Mouse (Mus musculus) spleen, postnatal 4 days (tissue): ENCODE results near the gene Slc10a4.
"Not testable (repeated sequence)": the region's sequence is repeated elsewhere in the genome, so short reads cannot be mapped to it uniquely, and the experiment has no call there.

ENCODE experiments used
- DNase-seq, 2 experiments: peaks; one replicate each; pipeline ENCODE4 v3.0.0; 2022; ENCODE audit warnings: low spot score in 2 of 2

The Slc10a4 gene

DNA sequence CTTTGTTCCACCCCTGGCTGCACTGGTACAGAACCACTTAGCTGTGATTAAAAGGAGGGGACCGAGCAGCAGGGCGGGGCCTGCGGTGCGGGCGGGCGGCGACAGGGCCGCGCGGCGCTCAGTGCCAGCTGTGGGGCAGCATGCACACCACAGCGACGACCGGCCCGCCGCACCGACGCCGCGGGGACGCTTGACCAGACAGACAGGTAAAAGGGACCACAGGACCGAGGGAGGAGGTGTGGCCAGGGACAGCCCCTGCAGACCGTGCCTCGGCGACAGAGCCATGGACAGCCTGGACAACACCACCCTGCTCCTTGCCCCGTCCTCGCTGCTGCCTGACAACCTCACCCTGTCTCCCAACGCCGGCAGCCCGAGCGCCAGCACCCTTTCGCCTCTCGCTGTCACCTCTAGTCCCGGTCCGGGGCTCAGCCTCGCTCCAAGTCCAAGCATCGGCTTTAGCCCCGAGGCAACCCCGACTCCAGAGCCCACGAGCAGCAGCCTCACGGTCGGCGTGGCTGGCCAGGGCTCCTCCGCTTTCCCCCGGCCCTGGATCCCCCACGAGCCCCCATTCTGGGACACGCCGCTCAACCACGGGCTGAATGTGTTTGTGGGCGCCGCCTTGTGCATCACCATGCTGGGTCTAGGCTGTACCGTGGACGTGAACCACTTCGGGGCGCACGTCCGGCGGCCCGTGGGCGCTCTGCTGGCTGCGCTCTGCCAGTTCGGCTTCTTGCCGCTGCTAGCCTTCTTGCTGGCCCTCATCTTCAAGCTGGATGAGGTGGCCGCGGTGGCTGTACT is at the start of gene Slc10a4:
Gene Slc10a4 (plus strand): TSS at position 100 of the 798 bp plus-strand sequence.
- DNase-seq: peak in 1 of 2 experiments; percentile 66

DNA sequence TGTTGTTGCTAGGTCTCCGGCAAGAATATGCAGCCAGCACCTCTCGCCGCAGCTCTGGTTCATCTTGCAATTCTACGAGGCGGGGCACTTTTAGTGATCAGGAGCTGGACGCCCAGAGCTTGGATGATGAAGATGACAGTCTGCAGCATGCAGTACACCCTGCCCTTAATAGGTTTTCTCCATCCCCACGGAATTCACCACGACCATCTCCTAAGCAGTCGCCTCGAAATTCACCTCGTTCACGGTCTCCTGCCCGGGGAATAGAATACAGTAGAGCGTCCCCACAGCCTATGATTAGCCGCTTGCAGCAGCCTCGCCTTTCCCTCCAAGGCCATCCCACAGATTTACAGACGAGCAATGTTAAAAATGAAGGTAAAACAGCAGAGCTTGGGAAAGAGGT is 49.4 kb upstream of the Slc10a4 start:
- no peak for DNase-seq

- DNase-seq: no peak
Measured at GRCm38 (mm10) chr5:72960096-72960495, 46.6 kb upstream of the Slc10a4 start.

DNA sequence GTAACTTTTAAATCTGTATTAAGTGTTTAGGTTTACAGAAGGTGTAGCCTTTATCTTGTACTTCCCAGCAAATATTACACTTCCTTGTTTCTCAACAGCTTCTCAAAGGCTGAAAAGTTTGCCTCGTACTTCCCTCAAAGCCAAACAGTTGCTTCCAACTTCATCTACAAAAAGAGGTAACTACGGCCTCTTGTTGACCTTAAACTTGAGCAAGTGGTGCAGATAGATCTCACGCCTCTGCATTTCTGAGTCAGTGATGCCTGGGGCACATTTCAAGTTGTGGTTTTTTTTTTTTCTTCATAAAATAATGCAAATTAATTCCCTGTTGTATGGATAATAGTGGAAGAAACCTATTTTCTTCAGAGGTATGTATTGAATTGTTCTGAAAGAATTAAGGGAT is 41.0 kb upstream of the Slc10a4 start:
- no peak for DNase-seq

- no peak for DNase-seq
Measured at GRCm38 (mm10) chr5:72972435-72972834, 34.2 kb upstream of the Slc10a4 start.

GRCm38 (mm10) chr5:72972934-72973333 is 33.7 kb upstream of the Slc10a4 start:
- no peak for DNase-seq

DNA sequence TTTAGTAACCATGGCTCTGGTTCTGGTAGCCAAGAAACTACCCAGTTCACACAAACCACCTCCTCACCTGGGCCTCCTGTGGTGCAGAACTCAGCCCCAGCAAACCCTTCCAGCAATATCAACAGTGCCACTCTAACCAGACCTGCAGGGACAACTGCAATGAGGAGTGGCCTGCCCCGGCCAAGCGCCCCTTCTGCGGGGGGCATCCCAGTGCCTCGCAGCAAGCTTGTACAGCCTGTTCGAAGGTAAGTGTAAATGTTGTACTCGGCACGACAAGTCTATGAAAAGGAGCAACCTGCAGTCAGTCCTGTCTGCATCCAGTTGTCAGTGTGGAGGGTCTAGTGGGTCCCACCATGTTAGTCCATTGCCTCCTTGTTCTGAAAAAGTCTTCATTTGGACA is 32.1 kb upstream of the Slc10a4 start, which contains the start of gene Gm10135:
Gene Gm10135 (minus strand): TSS at position 101 of the 400 bp plus-strand sequence.
- DNase-seq: no peak

GRCm38 (mm10) chr5:72975996-72976395 is 30.7 kb upstream of the Slc10a4 start:
- no peak for DNase-seq

DNA sequence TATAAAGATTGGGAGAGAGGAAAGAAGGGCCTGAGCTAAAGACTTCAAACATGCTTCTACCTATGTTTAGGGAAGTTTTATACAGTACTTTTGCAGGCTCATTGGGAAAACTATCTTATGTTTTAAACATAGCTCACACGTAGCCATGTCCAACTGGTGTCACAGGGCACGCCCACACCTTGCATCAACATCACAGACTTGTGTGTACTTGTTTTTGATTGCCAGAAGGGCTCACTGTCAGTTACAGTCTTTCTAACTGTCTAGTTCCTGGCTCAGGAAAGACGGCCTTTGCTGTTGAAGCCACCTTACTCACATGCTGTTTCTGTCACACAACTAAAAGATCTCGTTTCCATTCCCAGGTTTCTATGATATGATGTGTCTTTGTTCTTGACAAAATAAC is 30.1 kb upstream of the Slc10a4 start:
- no peak for DNase-seq

DNA sequence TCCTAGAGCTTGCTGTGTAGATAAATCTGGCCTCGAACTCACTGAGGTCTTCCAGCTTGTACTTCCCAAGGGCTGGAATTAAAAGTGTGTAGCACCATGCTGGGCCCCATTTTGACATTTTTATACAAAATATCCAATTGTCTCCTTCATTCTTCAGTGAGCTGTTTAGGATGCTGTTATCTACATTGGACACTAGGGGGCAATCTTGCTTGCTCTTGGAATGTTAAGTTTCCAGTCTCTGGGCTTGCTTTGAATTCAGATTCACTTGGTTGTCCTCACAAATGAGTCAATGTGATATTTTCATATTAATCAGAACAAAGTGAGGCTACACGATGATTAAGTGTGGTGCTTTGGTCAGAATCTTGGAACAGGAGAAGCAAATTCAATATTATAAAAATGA is 22.6 kb upstream of the Slc10a4 start:
- DNase-seq: no peak

- DNase-seq: no peak
Measured at GRCm38 (mm10) chr5:72987786-72988185, 18.9 kb upstream of the Slc10a4 start.

DNA sequence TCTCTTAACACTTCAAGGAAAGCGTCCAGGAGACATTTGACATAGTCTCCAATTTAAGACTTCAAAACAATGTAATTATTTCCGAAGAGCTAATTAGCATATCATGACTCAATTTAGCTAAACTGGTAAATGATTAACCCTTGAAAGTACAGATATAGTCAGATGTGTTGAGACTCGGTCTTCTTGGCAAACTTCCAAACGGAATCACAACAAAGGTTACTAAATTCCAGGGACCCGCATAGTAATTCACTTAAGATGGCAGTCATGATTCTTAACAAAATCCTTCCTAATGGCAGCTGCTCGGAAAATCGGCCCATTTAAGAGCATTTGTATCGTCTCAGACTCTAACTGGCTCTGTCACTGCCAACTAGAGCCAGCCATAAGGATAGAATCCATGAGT is 16.9 kb upstream of the Slc10a4 start:
- DNase-seq: no peak

DNA sequence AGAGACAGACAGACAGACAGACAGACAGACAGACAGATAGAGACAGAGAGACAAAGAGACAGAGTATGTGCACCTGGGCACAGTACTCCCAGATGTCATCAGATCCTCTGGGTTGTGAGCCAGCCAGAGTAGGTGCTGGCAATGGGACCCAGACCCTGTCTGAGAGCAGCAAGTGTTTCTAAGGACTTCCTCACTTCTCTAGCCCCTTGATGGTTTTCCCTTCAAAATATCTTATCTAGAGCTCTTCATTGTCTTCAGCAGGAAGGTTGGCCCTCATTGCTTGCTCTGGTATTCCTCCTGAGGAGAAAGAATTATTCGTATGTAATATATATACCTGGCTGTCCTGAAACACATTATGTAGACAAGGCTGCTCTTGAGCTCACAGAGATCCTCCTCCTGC is 14.2 kb upstream of the Slc10a4 start:
- DNase-seq: no peak

DNA sequence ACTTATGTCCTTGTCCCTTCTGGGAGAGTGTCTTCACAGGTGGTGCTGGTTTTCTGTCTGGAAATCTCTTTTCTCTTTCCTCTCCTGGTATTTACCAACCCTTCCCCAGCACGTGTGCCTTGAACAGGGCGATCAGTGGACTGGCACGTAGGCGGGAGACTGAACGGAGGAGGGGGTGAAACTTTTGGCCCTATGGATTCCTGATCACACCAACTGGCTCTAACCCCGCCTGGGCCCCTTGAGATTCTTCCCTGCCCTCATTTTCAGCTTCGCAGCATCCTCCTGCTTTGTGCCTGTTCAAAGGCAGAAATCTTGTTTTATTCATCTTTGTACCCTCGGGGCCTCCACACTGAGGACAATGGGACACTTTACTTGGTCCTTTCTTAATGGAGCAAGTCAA is 12.3 kb upstream of the Slc10a4 start:
- DNase-seq: no peak

GRCm38 (mm10) chr5:72994928-72995327 is 11.8 kb upstream of the Slc10a4 start:
- no peak for DNase-seq

DNA sequence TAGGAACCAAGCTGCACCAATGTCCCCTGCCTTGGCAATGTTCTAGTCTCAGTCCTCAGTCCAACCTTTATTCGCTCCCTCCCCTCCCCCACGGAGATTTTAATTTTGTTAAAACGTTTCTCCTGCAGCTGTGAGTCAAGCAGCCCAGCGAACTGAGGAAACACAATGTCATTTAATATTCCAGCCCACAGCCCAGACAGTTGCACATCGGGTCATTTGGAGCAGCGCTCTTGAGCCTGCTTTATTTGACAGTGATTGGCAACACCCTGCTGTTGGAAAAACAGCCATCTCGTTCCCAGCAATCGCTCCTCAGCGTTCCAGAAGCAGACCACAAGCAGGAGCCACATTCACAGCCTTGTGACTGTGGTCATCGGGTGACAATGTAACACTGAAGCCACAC is 11.3 kb upstream of the Slc10a4 start:
- no peak for DNase-seq

DNA sequence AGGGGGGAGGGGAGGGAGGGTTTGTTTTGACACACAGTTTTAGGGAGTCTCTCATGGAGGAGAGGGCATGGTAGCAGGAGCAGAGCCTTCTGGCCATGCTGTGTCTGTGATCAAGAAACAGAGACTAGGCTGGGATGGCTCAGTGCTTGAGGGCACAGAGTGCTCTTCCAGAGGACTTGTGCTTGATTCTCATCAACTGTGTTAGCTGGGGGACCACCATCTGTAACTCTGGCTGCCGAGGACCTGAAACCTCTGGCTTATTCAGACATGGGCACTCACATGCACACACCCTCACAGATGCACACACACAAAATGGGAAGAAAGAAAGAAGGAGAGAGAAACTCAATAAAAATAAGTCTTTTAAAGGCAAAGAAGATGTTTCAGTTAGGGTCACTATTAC is 8.1 kb upstream of the Slc10a4 start:
- not testable (repeated sequence) for DNase-seq

DNA sequence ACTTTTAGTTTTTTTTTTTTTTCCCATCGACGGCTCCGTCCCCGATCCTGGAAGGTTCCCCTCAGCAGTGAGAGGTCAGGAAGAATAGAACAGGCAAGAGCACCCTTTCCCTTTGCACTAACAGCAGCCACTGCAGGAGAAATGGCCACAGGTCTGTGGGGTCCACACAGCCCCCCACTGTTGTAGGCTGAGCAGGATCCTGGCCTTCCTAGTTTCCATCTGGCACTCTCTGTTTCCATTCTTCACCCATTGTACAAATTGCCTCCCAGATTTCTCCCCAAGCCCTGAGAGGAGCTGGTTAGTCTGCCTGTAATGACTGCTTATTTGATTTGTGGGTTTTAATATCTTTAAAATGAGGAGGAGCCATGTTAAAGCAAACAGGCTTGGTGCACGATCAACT is 2.6 kb upstream of the Slc10a4 start:
- no peak for DNase-seq

DNA sequence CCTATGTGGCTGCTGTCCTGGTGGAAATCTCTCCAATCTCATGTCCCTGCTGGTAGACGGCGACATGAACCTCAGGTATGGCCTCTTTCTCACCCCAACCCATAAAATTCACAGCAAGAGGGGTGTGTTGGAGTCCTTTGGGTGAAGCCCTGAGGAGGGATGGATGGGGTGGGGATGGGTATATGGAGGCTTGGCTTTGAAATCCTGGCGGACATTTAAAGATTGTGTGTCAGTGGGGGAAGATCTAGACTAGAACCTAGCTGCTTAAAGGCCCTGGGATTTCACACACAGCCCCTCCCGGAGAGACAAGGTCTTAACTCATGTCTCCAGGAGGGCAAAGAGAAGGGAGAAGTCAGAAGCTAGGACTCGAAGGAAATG is 888 bp downstream of the Slc10a4 start:
- no peak for DNase-seq

DNA sequence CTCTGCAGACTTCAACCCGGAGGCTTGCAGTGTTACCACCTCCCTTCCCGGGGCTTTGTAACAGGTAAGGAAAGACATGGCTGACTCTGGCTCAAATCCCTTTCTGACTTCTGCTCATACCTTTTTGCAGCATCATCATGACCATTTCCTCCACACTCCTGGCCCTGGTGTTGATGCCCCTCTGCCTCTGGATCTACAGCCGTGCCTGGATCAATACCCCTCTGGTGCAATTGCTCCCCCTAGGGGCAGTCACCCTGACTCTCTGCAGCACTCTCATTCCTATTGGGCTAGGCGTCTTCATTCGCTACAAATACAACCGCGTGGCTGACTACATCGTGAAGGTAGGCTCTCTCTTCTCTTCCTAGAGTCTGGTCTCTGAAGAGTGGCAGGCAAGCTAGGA is 1.5 kb downstream of the Slc10a4 start:
- not testable (repeated sequence) for DNase-seq

DNA sequence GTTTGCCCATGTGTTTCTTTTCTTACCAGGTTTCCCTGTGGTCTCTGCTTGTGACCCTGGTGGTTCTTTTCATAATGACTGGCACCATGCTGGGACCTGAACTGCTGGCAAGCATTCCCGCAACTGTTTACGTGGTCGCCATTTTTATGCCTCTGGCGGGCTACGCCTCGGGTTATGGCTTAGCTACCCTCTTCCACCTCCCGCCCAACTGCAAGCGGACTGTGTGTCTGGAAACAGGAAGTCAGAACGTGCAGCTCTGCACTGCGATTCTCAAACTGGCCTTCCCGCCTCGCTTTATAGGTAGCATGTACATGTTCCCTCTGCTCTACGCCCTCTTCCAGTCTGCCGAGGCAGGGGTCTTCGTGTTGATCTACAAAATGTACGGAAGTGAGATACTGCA is 5.1 kb downstream of the Slc10a4 start:
- DNase-seq: not testable (repeated sequence)

GRCm38 (mm10) chr5:73012884-73013610 is 6.4 kb downstream of the Slc10a4 start:
- DNase-seq: not testable (repeated sequence)

GRCm38 (mm10) chr5:73013611-73014287 is 7.1 kb downstream of the Slc10a4 start:
- DNase-seq: not testable (repeated sequence)
